Mouse (Mus musculus) kidney, postnatal 10 days (tissue): ENCODE data around the gene Lamb2.

Source experiments
- DNase-seq: peaks from one replicate; pipeline ENCODE4 v3.0.0; 2021; ENCODE audit warnings: mixed read lengths

The Lamb2 gene

GRCm38 (mm10) chr9:108493246-108493645 lies 13.7 kb downstream of the Lamb2 start:
- DNase-seq: no peak

DNA sequence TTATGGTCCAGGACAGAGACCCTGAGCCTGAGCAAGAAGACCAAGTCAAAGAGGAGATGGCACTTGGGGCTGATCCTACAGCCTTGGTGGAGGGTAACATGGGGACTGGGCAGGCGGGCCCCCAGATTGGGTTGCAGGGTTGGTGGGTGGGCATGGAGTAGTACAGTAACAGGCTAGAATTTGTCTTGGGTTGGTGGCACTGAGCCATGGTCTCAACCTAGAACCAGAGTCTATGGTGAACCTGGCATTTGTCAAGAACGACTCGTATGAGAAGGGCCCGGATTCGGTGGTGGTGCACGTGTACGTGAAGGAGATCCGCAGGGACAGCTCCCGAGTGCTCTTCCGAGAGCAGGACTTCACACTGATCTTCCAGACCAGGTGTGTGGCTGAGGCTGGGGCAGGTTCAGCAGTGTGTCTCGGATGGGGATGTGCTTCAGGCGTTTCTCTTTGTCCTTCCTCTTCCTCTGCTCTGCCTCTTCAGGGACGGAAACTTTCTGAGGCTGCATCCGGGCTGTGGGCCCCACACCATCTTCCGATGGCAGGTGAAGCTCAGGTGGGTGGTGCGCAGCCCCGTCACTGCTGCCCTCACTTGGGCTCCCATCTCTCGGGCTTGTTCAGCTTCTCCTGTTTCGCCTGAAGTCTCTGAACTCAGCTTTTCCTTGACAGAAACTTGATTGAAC lies 14.8 kb downstream of the Lamb2 start:
- DNase-seq: no peak

- no peak for DNase-seq
Observed at GRCm38 (mm10) chr9:108494905-108495304, 15.4 kb downstream of the Lamb2 start.

GRCm38 (mm10) chr9:108499231-108499630 lies 19.7 kb downstream of the Lamb2 start:
- no peak for DNase-seq

GRCm38 (mm10) chr9:108499943-108500342 lies 20.4 kb downstream of the Lamb2 start:
- DNase-seq: no peak

GRCm38 (mm10) chr9:108506901-108507300 lies 27.4 kb downstream of the Lamb2 start:
- DNase-seq: peak; percentile 8

GRCm38 (mm10) chr9:108507619-108508434 lies 28.3 kb downstream of the Lamb2 start, which contains the start of gene Qars:
Gene Qars, plus strand, starts transcription at chr9:108507706.
- DNase-seq: peak; percentile 97

GRCm38 (mm10) chr9:108508776-108509175 lies 29.2 kb downstream of the Lamb2 start:
- no peak for DNase-seq

DNA sequence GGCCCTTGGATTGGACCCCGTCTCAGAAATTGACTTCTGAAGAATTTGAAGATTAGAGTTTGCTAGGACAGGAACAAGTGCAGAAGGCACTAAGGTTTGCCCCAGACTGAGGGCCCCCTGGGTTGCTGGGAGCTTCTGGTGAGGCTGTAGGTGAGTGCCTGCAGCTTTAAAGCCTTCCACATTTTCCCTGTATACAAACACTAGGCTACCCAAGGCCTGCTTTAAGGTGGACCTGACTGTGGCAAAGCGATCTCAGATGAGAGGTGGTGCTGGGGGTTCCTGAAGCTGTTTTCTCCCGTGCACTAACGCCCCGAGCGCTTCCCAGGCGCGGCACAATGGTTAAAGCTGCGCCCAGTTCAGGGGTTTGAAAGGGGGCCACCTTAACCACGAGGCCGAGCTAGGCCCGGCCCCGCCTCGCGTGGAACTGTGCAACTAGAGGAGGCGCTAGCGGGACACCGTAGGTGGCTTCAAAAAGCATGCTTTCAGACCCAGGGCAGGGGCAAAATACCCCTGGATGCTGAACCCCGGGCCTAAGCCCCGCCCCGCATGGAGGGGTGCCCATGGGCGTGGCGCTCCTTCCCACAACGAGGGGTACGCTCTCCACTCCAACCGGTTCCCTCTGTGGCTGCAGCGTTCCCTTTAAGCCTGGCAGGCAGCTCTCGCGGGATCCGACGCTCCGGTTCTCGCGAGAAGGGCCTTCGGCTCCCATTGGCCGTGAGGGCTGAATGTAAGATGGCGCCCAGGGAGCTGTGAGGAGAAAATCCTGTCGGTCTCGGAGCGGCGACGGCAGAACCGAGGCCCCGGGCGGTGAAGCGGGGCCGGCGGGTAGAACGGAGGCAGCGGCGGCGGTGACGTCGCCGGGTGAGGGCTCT lies 37.1 kb downstream of the Lamb2 start, which contains the start of gene Qrich1:
TSS of gene Qrich1 (plus strand) at position 427 of the 872 bp plus-strand sequence.
- peak; percentile 97 for DNase-seq

- DNase-seq: peak; percentile 94
Observed at GRCm38 (mm10) chr9:108517253-108517930, 37.9 kb downstream of the Lamb2 start.

DNA sequence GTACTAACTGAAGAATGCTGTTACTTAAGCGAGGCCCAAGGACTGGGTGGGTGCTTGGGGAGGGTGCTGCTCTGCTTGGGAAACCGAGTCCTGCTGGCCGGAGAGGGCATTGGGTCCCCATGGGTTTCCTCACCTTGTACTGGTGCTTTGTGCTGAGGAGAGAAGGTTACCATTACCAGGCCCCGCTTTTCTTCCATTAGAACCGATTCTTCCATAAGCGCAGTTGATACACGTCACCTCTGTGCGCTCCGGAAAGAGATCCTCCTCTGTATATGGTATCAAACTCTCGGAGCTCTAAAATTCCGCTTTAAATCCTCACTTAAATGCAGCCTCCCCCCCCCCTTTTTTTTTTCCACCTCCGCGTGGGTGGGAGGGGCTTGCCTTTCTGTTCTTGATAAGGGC lies 38.4 kb downstream of the Lamb2 start:
- DNase-seq: no peak

- no peak for DNase-seq
Observed at GRCm38 (mm10) chr9:108521604-108522003, 42.1 kb downstream of the Lamb2 start.

- no peak for DNase-seq
Observed at GRCm38 (mm10) chr9:108523341-108523740, 43.8 kb downstream of the Lamb2 start.

DNA sequence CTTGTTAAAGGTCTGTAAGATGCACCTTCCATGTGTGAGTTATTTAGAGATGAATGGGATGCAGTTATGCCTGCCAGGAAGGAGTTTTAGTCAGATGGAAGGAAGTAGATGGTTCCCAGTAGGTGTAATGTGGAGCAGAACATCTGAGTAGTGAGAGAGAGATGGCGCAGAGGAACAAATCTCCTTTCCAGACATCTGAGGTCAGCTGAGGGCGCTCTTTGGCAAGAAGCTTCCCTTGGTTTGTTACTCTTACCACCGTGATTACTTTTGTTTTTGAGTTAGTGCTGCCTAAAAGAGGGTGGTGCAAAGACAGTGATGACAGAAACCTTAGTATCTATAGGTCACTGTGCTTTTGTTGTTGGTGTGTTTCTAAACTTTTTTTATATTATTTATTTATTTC lies 45.9 kb downstream of the Lamb2 start:
- no peak for DNase-seq

DNA sequence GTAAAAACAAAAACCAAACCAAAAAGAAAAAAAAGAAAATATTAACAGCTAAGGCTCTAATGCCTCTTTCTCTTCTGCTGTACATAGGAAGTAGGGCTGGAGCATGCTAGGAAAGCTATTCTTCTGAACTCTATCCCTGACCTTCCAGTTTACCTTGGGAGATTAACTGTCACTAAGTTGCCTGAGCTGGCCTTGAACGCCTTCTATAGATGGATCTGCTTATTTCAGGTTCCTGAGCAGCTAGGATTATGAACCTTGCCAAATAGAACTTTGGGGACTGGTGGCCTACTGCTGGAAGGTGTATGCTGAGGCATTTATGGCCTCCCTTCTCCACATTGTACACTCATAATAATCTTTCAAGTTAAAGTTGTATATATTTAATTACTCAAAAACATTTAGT lies 51.4 kb downstream of the Lamb2 start:
- DNase-seq: no peak

DNA sequence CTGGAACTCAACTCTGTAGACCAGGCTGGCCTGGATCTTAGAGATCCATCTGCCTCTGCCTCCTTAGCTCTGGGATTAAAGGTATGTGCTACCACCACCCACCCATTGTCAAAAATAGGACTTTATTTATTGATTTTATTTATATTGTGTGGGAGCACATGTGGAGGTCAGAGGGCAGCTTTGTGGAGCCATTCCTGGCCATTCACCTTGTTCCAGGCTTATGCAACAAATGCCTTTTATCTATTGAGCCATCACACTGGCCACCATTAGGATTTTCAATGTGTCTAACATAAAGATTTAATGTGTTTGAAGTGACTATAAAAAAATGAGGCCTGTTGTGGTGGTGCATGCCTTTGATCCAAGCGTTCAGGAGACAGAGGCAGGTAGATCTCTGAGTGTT lies 52.0 kb downstream of the Lamb2 start:
- DNase-seq: no peak
